Mouse (Mus musculus) liver, adult 2 months (tissue): ENCODE measurements at regions not wholly inside any gene's neighbourhood (a gene's known extent, or its start where the extent isn't known, plus 50 kb on each side); places are given as distances from the start of the nearest gene placed in this dataset.

Experiments
- CTCF ChIP-seq: fragments of 200-500 bp; IDR thresholded peaks from 2 replicates; pipeline ENCODE4 v1.5.1; 2011; ENCODE audit warnings: low read depth, low read length, control low read depth
- POLR2A ChIP-seq: fragments of 200-500 bp; IDR thresholded peaks from 2 replicates; pipeline ENCODE4 v1.6.1; 2011; ENCODE audit warnings: low read length, control low read depth; ENCODE audit not compliant: insufficient read depth; ENCODE audit errors: extremely low read depth

DNA sequence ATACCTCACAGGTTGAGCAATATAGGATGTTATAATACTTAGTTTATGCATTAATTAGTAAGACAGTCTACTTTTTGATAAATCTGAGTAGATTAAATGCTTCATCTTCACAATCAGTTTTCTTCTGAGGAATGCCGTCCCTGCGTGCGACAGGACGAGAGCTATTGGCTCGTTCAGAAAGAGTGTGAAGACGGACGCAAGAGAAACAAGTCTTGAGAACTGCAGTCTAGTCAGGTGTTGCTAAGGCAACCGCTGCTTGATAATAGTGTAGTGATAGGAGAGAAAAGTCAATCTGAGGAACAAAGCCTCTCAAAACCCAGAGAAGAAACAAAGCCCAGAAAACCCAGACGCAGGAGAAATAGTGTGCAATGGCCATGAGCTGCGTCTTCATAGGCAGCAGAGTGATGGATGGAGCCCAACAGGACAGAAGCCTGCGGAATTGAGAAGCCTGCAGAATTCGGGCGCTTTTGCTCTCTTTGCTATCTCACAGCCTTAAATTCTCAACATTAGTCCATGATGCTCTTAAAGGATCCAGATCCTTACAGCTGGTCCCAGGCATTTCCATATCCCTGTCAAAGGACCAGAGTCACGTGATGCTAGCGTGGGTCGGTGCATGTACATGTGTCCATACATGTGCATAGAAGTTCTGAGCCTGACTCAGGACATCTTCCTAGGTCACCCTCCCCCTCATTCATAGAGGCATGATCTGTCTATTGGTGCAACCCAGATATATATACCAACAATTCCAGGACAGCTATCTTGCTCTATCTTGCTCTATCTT lies 366.7 kb downstream of the Lrriq3 start:
- TF ChIP-seq POLR2A (no peak), CTCF (no peak)
